Mouse (Mus musculus) ES-E14 (cell line): ENCODE data around the gene Fes. TPM values are rescaled to one million over a fixed set of nuclear protein-coding genes. Genes with fewer than 3 reads are reported as not detected.
A peak's percentile ranks its signal among the peaks of the same experiment; 100 is the strongest.

ENCODE experiments used
- DNase-seq: peaks from one replicate; pipeline ENCODE4 v3.0.0-alpha.2; 2013; ENCODE audit warnings: low read depth, low spot score
- H3K27ac ChIP-seq: 2 replicates; pipeline ENCODE4 v1.5.1; 2012; ENCODE audit warnings: low read depth, mild to moderate bottlenecking, low read length, moderate library complexity, mixed read lengths; ENCODE audit not compliant: poor library complexity, insufficient read depth, severe bottlenecking
- H3K36me3 ChIP-seq: 2 replicates; pipeline ENCODE4 v1.6.1; 2012; ENCODE audit warnings: mild to moderate bottlenecking, low read length, moderate library complexity, mixed read lengths; ENCODE audit not compliant: control insufficient read depth, poor library complexity, insufficient read depth, severe bottlenecking
- H3K4me1 ChIP-seq, 2 experiments: fragments of 150-350 bp in 1 of 2; sonication (generic) in 1 of 2; 2 replicates each; pipeline ENCODE4 v1.6.1; 2012; ENCODE audit warnings: low read length in 2 of 2, mild to moderate bottlenecking in 1 of 2, mixed read lengths in 1 of 2; ENCODE audit not compliant: control insufficient read depth in 2 of 2, insufficient read depth in 2 of 2, poor library complexity in 1 of 2
- H3K4me3 ChIP-seq, 2 experiments: fragments of 150-350 bp in 1 of 2; sonication (generic) in 1 of 2; 2 replicates each; pipeline ENCODE4 v1.5.1; 2012; ENCODE audit warnings: low read length in 2 of 2, low read depth in 1 of 2, mild to moderate bottlenecking in 1 of 2, mixed read lengths in 1 of 2; ENCODE audit not compliant: insufficient read depth in 1 of 2, poor library complexity in 1 of 2, severe bottlenecking in 1 of 2
- H3K9ac ChIP-seq: 2 replicates; pipeline ENCODE4 v1.6.1; 2012; ENCODE audit warnings: low read depth, mild to moderate bottlenecking, low read length, mixed read lengths; ENCODE audit not compliant: poor library complexity, insufficient read depth, severe bottlenecking
- H3K9me3 ChIP-seq: fragments of 150-350 bp; sonication (generic); 2 replicates; pipeline ENCODE4 v1.6.1; 2012; ENCODE audit warnings: low read depth, mild to moderate bottlenecking, low read length; ENCODE audit not compliant: control insufficient read depth, insufficient read depth
- CHD2 ChIP-seq: IDR thresholded peaks from 2 replicates; pipeline ENCODE4 v1.6.1; 2014; ENCODE audit warnings: mild to moderate bottlenecking, low read depth, low read length, inconsistent platforms
- HCFC1 ChIP-seq: IDR thresholded peaks from 2 replicates; pipeline ENCODE4 v1.6.1; 2012; ENCODE audit warnings: low read length, inconsistent platforms, borderline replicate concordance; ENCODE audit not compliant: insufficient read depth
- MAFK ChIP-seq: IDR thresholded peaks from 2 replicates; pipeline ENCODE4 v1.6.1; 2014; ENCODE audit warnings: mild to moderate bottlenecking, low read depth, low read length, inconsistent platforms; ENCODE audit not compliant: insufficient read depth
- ZC3H11A ChIP-seq: IDR thresholded peaks from 2 replicates; pipeline ENCODE4 v1.6.1; 2012; ENCODE audit warnings: low read depth, mild to moderate bottlenecking, inconsistent platforms, low read length, borderline replicate concordance
- ZNF384 ChIP-seq: IDR thresholded peaks from 2 replicates; pipeline ENCODE4 v1.6.1; 2012; ENCODE audit warnings: low read depth, low read length, inconsistent platforms
- in situ Hi-C, 2 experiments: fragments of 600-800 bp; cut with MboI; formaldehyde crosslinking; loops; one replicate each; pipeline ENCODE4 v1.15.1; 2025; ENCODE audit warnings: low sequenced_read_pairs in 2 of 2, inconsistent platforms in 1 of 2; ENCODE audit not compliant: unreplicated experiment in 2 of 2
- total RNA-seq: library from RNA; depleted of rRNA; stranded (reverse); fragments of 300-350 nt; gene quantifications from 2 replicates; pipeline ENCODE4 v1.2.3, GENCODE M21; 2012

The Fes gene
- total RNA-seq, 1 experiment, result 4.5 TPM

GRCm38 (mm10) chr7:80404101-80404894 lies 16.6 kb upstream of the Fes start:
- no peak for DNase-seq
- Histone ChIP-seq H3K36me3 (no peaks in the 10 kb centered on the region), H3K9me3 (no peaks in the 10 kb centered on the region), H3K9ac (no peak overlapping the region), H3K4me3 (no peak overlapping the region), H3K4me1 (peaks cover 0 to 2% of the 10 kb centered on the region in 2 experiments; a peak in 2 of 4 replicates), H3K27ac (no peak overlapping the region)
- in situ Hi-C loops, result no loop called here
- no peak for TF ChIP-seq ZNF384

- peaks cover 0 to 2% of the 10 kb centered on the region in 2 experiments; a peak in 2 of 4 replicates for H3K4me1 ChIP-seq
- no peak overlapping the region for H3K27ac ChIP-seq
- H3K36me3 ChIP-seq, result no peaks in the 10 kb centered on the region
- TF ChIP-seq ZC3H11A, result no peak
- TF ChIP-seq HCFC1, result no peak
- no peak for TF ChIP-seq ZNF384
- no peak for TF ChIP-seq CHD2
- no peak overlapping the region for H3K9ac ChIP-seq
- in situ Hi-C loops, result no loop called here
- H3K4me3 ChIP-seq, result peak overlapping the region in 1 of 2 experiments; percentile 63; a peak in 2 of 4 replicates
- no peak for DNase-seq
- no peaks in the 10 kb centered on the region for H3K9me3 ChIP-seq
These were observed 15.8 kb upstream of the Fes start for GRCm38 (mm10) chr7:80403551-80403950.

GRCm38 (mm10) chr7:80402651-80403321 lies 15.0 kb upstream of the Fes start:
- in situ Hi-C loops, result no loop called here
- no peaks in the 10 kb centered on the region for H3K9me3 ChIP-seq
- no peak for DNase-seq
- H3K4me1 ChIP-seq, result peaks cover 0 to 2% of the 10 kb centered on the region in 2 experiments; a peak in 2 of 4 replicates
- TF ChIP-seq MAFK, result no peak
- TF ChIP-seq ZNF384, result no peak
- no peak for TF ChIP-seq ZC3H11A
- TF ChIP-seq HCFC1, result no peak
- TF ChIP-seq CHD2, result no peak
- H3K27ac ChIP-seq, result no peak overlapping the region
- no peaks in the 10 kb centered on the region for H3K36me3 ChIP-seq
- peak overlapping the region; percentile 79 for H3K9ac ChIP-seq
- H3K4me3 ChIP-seq, result peak overlapping the region; percentile 82 to 87

- H3K9ac ChIP-seq, result peak overlapping the region; percentile 79
- DNase-seq, result no peak
- H3K9me3 ChIP-seq, result no peaks in the 10 kb centered on the region
- H3K36me3 ChIP-seq, result no peaks in the 10 kb centered on the region; the same call in 1 of the 2 replicates
- peaks cover 0 to 2% of the 10 kb centered on the region in 2 experiments; a peak in 2 of 4 replicates for H3K4me1 ChIP-seq
- in situ Hi-C loops, result no loop called here
- H3K4me3 ChIP-seq, result peak overlapping the region; percentile 82 to 87
- no peak for TF ChIP-seq MAFK
- no peak for TF ChIP-seq ZC3H11A
- no peak for TF ChIP-seq HCFC1
- no peak for TF ChIP-seq CHD2
- TF ChIP-seq ZNF384, result no peak
- no peak overlapping the region for H3K27ac ChIP-seq
These were observed 14.3 kb upstream of the Fes start for GRCm38 (mm10) chr7:80401860-80402641.
